Mouse (Mus musculus): ENCODE data around the gene Pnck. TPM values are rescaled to one million over a fixed set of nuclear protein-coding genes. Genes with fewer than 3 reads are reported as not detected.

The Pnck gene
- polyA plus RNA-seq, 1 experiment from 2014 or later = 0.61 TPM

- Histone ChIP-seq H3K9me3 (ENCODE audit: low read length) (no peaks in the 10 kb centered on the region), H3K27ac (ENCODE audit: low read depth) (no peak overlapping the region), H3K4me2 (ENCODE audit: low read depth, low read length) (no peak overlapping the region), H3K36me3 (replicated peaks; ENCODE audit: insufficient read depth, low read length) (no peaks in the 10 kb centered on the region), H3K27me3 (ENCODE audit: insufficient read depth, low read length) (peaks cover 8% of the 10 kb centered on the region), H3K9ac (replicated peaks) (no peak overlapping the region), H3K4me1 (ENCODE audit: insufficient read depth) (no peaks in the 10 kb centered on the region), H3K4me3 (ENCODE audit: low read depth, low read length) (no peak overlapping the region)
- no peak for TF ChIP-seq EP300 (IDR thresholded peaks at IDR 0.05; ENCODE audit: low read depth)
- TF ChIP-seq CTCF (IDR thresholded peaks at IDR 0.05; ENCODE audit: low read depth) = no peak
- no peak for ATAC-seq
- WGBS (ENCODE audit: insufficient replicate concordance) = 83% methylated on average over 4 of the region's 4 CpGs
- no peak for DNase-seq
Measured at GRCm38 (mm10) chrX:73676668-73677067, 16.8 kb upstream of the Pnck start.

GRCm38 (mm10) chrX:73675231-73675630, 15.3 kb upstream of the Pnck start:
- Histone ChIP-seq H3K4me3 (ENCODE audit: low read depth, low read length) (no peak overlapping the region), H3K27ac (ENCODE audit: low read depth) (no peak overlapping the region), H3K9me3 (ENCODE audit: low read length) (no peaks in the 10 kb centered on the region), H3K9ac (replicated peaks) (no peak overlapping the region), H3K4me2 (ENCODE audit: low read depth, low read length) (no peak overlapping the region), H3K4me1 (ENCODE audit: insufficient read depth) (no peaks in the 10 kb centered on the region), H3K27me3 (ENCODE audit: insufficient read depth, low read length) (peaks cover 8% of the 10 kb centered on the region), H3K36me3 (replicated peaks; ENCODE audit: insufficient read depth, low read length) (no peaks in the 10 kb centered on the region)
- no peak for ATAC-seq
- 81% methylated on average over 2 of the region's 2 CpGs for WGBS (ENCODE audit: insufficient replicate concordance)
- no peak for TF ChIP-seq CTCF (IDR thresholded peaks at IDR 0.05; ENCODE audit: low read depth)
- no peak for TF ChIP-seq EP300 (IDR thresholded peaks at IDR 0.05; ENCODE audit: low read depth)
- no peak for DNase-seq

GRCm38 (mm10) chrX:73673968-73674661, 14.2 kb upstream of the Pnck start:
- Histone ChIP-seq H3K4me3 (ENCODE audit: low read depth, low read length) (peak overlapping the region; percentile 55), H3K9me3 (ENCODE audit: low read length) (no peaks in the 10 kb centered on the region), H3K36me3 (replicated peaks; ENCODE audit: insufficient read depth, low read length) (no peaks in the 10 kb centered on the region), H3K27me3 (ENCODE audit: insufficient read depth, low read length) (peaks cover 8% of the 10 kb centered on the region), H3K9ac (replicated peaks) (peak overlapping the region; percentile 41; the same call in 1 of the 2 replicates), H3K4me1 (ENCODE audit: insufficient read depth) (no peaks in the 10 kb centered on the region), H3K4me2 (ENCODE audit: low read depth, low read length) (peak overlapping the region; percentile 76), H3K27ac (ENCODE audit: low read depth) (no peak overlapping the region)
- ATAC-seq (peak; percentile 31; the same call in 1 of the 2 replicates), DNase-seq (no peak)
- TF ChIP-seq EP300 (IDR thresholded peaks at IDR 0.05; ENCODE audit: low read depth) = no peak
- TF ChIP-seq CTCF (IDR thresholded peaks at IDR 0.05; ENCODE audit: low read depth) = no peak
- WGBS (ENCODE audit: insufficient replicate concordance) = 48% methylated on average over 16 of the region's 20 CpGs

- Histone ChIP-seq H3K4me3 (ENCODE audit: low read depth, low read length) (peak overlapping the region; percentile 55), H3K4me2 (ENCODE audit: low read depth, low read length) (peak overlapping the region; percentile 76), H3K36me3 (replicated peaks; ENCODE audit: insufficient read depth, low read length) (no peaks in the 10 kb centered on the region), H3K4me1 (ENCODE audit: insufficient read depth) (no peaks in the 10 kb centered on the region), H3K9me3 (ENCODE audit: low read length) (no peaks in the 10 kb centered on the region), H3K9ac (replicated peaks) (peak overlapping the region; percentile 41; the same call in 1 of the 2 replicates), H3K27ac (ENCODE audit: low read depth) (no peak overlapping the region), H3K27me3 (ENCODE audit: insufficient read depth, low read length) (peaks cover 8% of the 10 kb centered on the region)
- ATAC-seq (no peak), DNase-seq (no peak)
- no peak for TF ChIP-seq CTCF (IDR thresholded peaks at IDR 0.05; ENCODE audit: low read depth)
- 35% methylated on average over 14 of the region's 42 CpGs for WGBS (ENCODE audit: insufficient replicate concordance)
Measured at GRCm38 (mm10) chrX:73673619-73673967, 13.7 kb upstream of the Pnck start.

- H3K27me3 ChIP-seq (ENCODE audit: insufficient read depth, low read length) = peaks cover 8% of the 10 kb centered on the region
- no peaks in the 10 kb centered on the region for H3K4me1 ChIP-seq (ENCODE audit: insufficient read depth)
- peak within 1 kb of the TSS; percentile 41 for H3K9ac ChIP-seq (replicated peaks)
- WGBS (ENCODE audit: insufficient replicate concordance) = 15% methylated on average over 34 of the region's 72 CpGs
- no peaks in the 10 kb centered on the region for H3K9me3 ChIP-seq (ENCODE audit: low read length)
- ATAC-seq = peak; percentile 66
- H3K36me3 ChIP-seq (replicated peaks; ENCODE audit: insufficient read depth, low read length) = no peaks in the 10 kb centered on the region
- TF ChIP-seq EP300 (IDR thresholded peaks at IDR 0.05; ENCODE audit: low read depth) (no peak), CTCF (IDR thresholded peaks at IDR 0.05; ENCODE audit: low read depth) (no peak)
- H3K4me2 ChIP-seq (ENCODE audit: low read depth, low read length) = peak within 1 kb of the TSS; percentile 76
- peak; percentile 60 for DNase-seq
- H3K27ac ChIP-seq (ENCODE audit: low read depth) = no peak within 1 kb of the TSS
- H3K4me3 ChIP-seq (ENCODE audit: low read depth, low read length) = peak within 1 kb of the TSS; percentile 55
Measured at GRCm38 (mm10) chrX:73672879-73673618, 13.1 kb upstream of the Pnck start, which contains the start of gene Slc6a8. Slc6a8 (plus strand) TSS chrX:73673150.

- Histone ChIP-seq H3K9ac (replicated peaks) (no peak overlapping the region), H3K27ac (ENCODE audit: low read depth) (no peak overlapping the region), H3K4me2 (ENCODE audit: low read depth, low read length) (0 out of 2 replicates have a peak overlapping the region, but pooled peaks have one; percentile 76), H3K4me1 (ENCODE audit: insufficient read depth) (no peaks in the 10 kb centered on the region), H3K4me3 (ENCODE audit: low read depth, low read length) (no peak overlapping the region), H3K27me3 (ENCODE audit: insufficient read depth, low read length) (peaks cover 8% of the 10 kb centered on the region), H3K9me3 (ENCODE audit: low read length) (no peaks in the 10 kb centered on the region), H3K36me3 (replicated peaks; ENCODE audit: insufficient read depth, low read length) (no peaks in the 10 kb centered on the region)
- TF ChIP-seq CTCF (IDR thresholded peaks at IDR 0.05; ENCODE audit: low read depth) (peak; percentile 62), EP300 (IDR thresholded peaks at IDR 0.05; ENCODE audit: low read depth) (no peak)
- 57% methylated on average over 4 of the region's 4 CpGs for WGBS (ENCODE audit: insufficient replicate concordance)
- DNase-seq (peak; percentile 56), ATAC-seq (peak; percentile 66)
Measured at GRCm38 (mm10) chrX:73672031-73672431, 12.1 kb upstream of the Pnck start.
